Mouse (Mus musculus) midbrain, embryonic 10.5 days (tissue): ENCODE measurements around the gene Kif21a. TPM values are rescaled to one million over a fixed set of nuclear protein-coding genes. Genes with fewer than 3 reads are reported as not detected.

Experiments used
- DNase-seq: peaks from one replicate; pipeline ENCODE4 v3.0.0-alpha.2; 2017; ENCODE audit warnings: low spot score
- H3K27ac ChIP-seq: fragments of 300-500 bp; sonication (generic); replicated peaks from 2 replicates; pipeline ENCODE4 v1.5.1; 2016; ENCODE audit warnings: mild to moderate bottlenecking
- H3K27me3 ChIP-seq: fragments of 300-500 bp; sonication (generic); 2 replicates; pipeline ENCODE4 v1.6.1; 2016; ENCODE audit warnings: low read depth, mild to moderate bottlenecking; ENCODE audit not compliant: poor library complexity, severe bottlenecking
- H3K36me3 ChIP-seq: fragments of 300-500 bp; sonication (generic); 2 replicates; pipeline ENCODE4 v1.6.1; 2016; ENCODE audit warnings: mild to moderate bottlenecking, moderate library complexity
- H3K4me1 ChIP-seq: fragments of 300-500 bp; sonication (generic); 2 replicates; pipeline ENCODE4 v1.6.1; 2016
- H3K4me3 ChIP-seq: fragments of 300-500 bp; sonication (generic); 2 replicates; pipeline ENCODE4 v1.5.1; 2016; ENCODE audit warnings: mild to moderate bottlenecking, moderate library complexity
- H3K9me3 ChIP-seq: fragments of 300-500 bp; sonication (generic); replicated peaks from 2 replicates; pipeline ENCODE4 v1.6.1; 2016; ENCODE audit warnings: mild to moderate bottlenecking
- WGBS: fragments of 180-500 bp; shearing (Covaris S2); methylation state at CpG from one replicate; pipeline ENCODE4 v1.1.7; 2016; 5-methylcytosine and 5-hydroxymethylcytosine counted together
- polyA plus RNA-seq: library from polyadenylated mRNA; unstranded; fragments of >200 nt; fragmentation: Nextera tagmentation; extraction: Ambion mirVana; gene quantifications from 2 replicates; pipeline ENCODE4 v1.2.1, GENCODE M21; 2016

The Kif21a gene
- 42.5 and 50.1 TPM in 2 replicates for polyA plus RNA-seq

- Histone ChIP-seq H3K4me3 (peak within 1 kb of the TSS; percentile 99), H3K9me3 (no peaks in the 10 kb centered on the region), H3K4me1 (peaks cover 73% of the 10 kb centered on the region), H3K27ac (peak within 1 kb of the TSS; percentile 99), H3K27me3 (no peaks in the 10 kb centered on the region), H3K36me3 (peaks cover 15% of the 10 kb centered on the region)
- DNase-seq, result peak; percentile 88
- WGBS, result under 1% methylated on average over 84 of the region's 89 CpGs
Measured at GRCm38 (mm10) chr15:91049496-91050441, at the start of gene Kif21a. Gene Kif21a (minus strand): TSS chr15:91049948.

- Histone ChIP-seq H3K36me3 (no peaks in the 10 kb centered on the region), H3K4me3 (no peak overlapping the region), H3K27ac (no peak overlapping the region), H3K4me1 (peaks cover 18% of the 10 kb centered on the region), H3K27me3 (peaks cover 15% of the 10 kb centered on the region), H3K9me3 (no peaks in the 10 kb centered on the region)
- no peak for DNase-seq
- 87% methylated on average over 6 of the region's 6 CpGs for WGBS
Measured at GRCm38 (mm10) chr15:91096606-91097005, 46.9 kb upstream of the Kif21a start.

GRCm38 (mm10) chr15:91089427-91089826 lies 39.7 kb upstream of the Kif21a start:
- no peak overlapping the region for H3K4me3 ChIP-seq
- no peak overlapping the region for H3K27ac ChIP-seq
- H3K9me3 ChIP-seq, result no peaks in the 10 kb centered on the region
- peaks cover 4% of the 10 kb centered on the region for H3K27me3 ChIP-seq
- no peak for DNase-seq
- H3K36me3 ChIP-seq, result no peaks in the 10 kb centered on the region
- WGBS, result 84% methylated on average over 7 of the region's 7 CpGs
- H3K4me1 ChIP-seq, result peaks cover 19% of the 10 kb centered on the region

DNA sequence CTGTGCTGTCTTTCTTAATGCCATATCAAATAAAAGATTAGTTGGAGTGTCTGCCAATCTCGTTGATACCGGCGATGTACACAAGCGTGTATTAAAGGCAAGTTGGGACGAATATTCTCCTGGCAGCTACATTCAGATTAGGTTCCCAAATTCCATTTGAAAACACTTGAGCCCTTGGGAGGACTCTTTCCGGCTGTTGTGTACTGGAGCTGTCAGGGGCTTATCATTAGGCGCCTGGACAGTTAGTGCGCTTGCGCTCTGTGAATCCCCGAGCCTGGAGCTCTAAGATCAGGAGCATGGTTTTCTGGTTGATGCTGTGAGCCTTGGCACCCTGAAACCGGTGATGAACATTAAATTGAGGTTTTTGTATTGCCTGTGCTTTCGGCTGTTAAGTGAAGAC lies 38.3 kb upstream of the Kif21a start:
- H3K4me3 ChIP-seq, result no peak overlapping the region
- no peaks in the 10 kb centered on the region for H3K36me3 ChIP-seq
- peaks cover 15% of the 10 kb centered on the region for H3K4me1 ChIP-seq
- WGBS, result 92% methylated on average over 12 of the region's 12 CpGs
- DNase-seq, result no peak
- no peak overlapping the region for H3K27ac ChIP-seq
- H3K9me3 ChIP-seq, result no peaks in the 10 kb centered on the region
- no peaks in the 10 kb centered on the region for H3K27me3 ChIP-seq

- DNase-seq, result peak; percentile 71
- 25% methylated on average over 15 of the region's 15 CpGs for WGBS
- peak overlapping the region; percentile 57; the same call in 1 of the 2 replicates for H3K27ac ChIP-seq
Measured at GRCm38 (mm10) chr15:91077457-91078410, 28.0 kb upstream of the Kif21a start.

GRCm38 (mm10) chr15:91072440-91072839 lies 22.7 kb upstream of the Kif21a start:
- whole genome bisulfite sequencing, result 97% methylated on average over 1 of the region's 1 CpGs
- Histone ChIP-seq H3K9me3 (0 out of 2 replicates have a peak, but pooled peaks cover 3% of the 10 kb centered on the region), H3K27me3 (peaks cover 20% of the 10 kb centered on the region; the same call in 1 of the 2 replicates), H3K4me1 (peaks cover 15% of the 10 kb centered on the region), H3K4me3 (no peak overlapping the region), H3K27ac (no peak overlapping the region), H3K36me3 (no peaks in the 10 kb centered on the region)
- no peak for DNase-seq

More at GRCm38 (mm10) chr15:91077457-91078410, 28.0 kb upstream of the Kif21a start:
- H3K27me3 ChIP-seq, result peaks cover 20% of the 10 kb centered on the region; the same call in 1 of the 2 replicates
- H3K36me3 ChIP-seq, result no peaks in the 10 kb centered on the region
- H3K4me1 ChIP-seq, result peaks cover 28% of the 10 kb centered on the region
- 0 out of 2 replicates have a peak, but pooled peaks cover 3% of the 10 kb centered on the region for H3K9me3 ChIP-seq
- no peak overlapping the region for H3K4me3 ChIP-seq

DNA sequence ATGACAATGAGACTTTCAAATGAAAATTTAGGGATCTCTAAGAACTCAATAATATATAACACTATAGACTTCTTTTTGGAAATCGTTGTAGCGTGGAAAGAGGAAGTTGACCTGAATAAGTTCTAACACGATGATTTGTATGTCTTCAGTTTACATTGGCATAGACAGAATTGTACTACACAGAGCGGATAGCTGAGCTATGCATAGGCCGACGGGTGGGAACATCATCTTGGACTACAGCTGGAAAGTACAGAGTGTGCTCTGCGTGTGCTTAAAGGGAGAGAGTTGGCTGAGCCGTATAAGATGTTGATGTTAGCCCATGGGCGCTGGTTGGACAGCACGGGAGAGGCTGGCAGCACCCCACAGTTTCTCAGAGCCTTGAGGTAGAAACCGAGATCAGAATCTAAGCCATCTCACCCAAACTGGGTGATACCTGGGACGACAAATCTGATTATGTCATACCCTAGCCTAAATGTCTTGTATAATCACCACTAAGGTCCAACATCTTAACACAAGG lies 14.6 kb upstream of the Kif21a start:
- no peaks in the 10 kb centered on the region for H3K36me3 ChIP-seq
- H3K27me3 ChIP-seq, result no peaks in the 10 kb centered on the region
- peaks cover 15% of the 10 kb centered on the region for H3K4me1 ChIP-seq
- H3K4me3 ChIP-seq, result no peak overlapping the region
- H3K9me3 ChIP-seq, result peaks cover 6% of the 10 kb centered on the region; the same call in 1 of the 2 replicates
- DNase-seq, result no peak
- 93% methylated on average over 12 of the region's 12 CpGs for WGBS
- H3K27ac ChIP-seq, result peak overlapping the region; percentile 42

- DNase-seq, result no peak
- WGBS, result 61% methylated on average over 7 of the region's 7 CpGs
- Histone ChIP-seq H3K36me3 (no peaks in the 10 kb centered on the region), H3K9me3 (peaks cover 6% of the 10 kb centered on the region; the same call in 1 of the 2 replicates), H3K4me3 (no peak overlapping the region), H3K4me1 (peaks cover 17% of the 10 kb centered on the region), H3K27ac (peak overlapping the region; percentile 63), H3K27me3 (no peaks in the 10 kb centered on the region)
Measured at GRCm38 (mm10) chr15:91063845-91064244, 14.1 kb upstream of the Kif21a start.

DNA sequence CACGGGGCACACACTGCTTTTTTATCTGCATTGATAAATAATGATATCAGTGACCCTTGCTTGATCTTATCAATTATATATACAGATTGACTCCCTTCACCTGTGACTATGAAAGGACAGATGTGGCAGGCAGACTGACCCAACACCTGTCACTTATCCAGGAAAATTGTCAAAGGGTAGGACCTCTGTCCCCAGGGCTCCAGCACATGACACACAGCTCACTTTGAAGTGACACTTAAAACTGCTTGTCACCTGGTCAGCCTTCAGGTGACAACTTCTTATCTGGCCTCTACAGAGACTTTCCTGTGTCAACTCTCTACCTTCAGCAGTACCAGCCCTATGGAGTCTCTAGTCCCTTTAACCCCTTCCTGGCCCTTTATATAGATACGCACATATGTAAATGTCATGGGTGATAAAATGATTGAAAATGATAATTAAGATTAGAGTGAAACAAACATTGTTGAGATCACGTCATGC lies 7.2 kb upstream of the Kif21a start:
- H3K4me3 ChIP-seq, result no peak overlapping the region
- H3K4me1 ChIP-seq, result peaks cover 69% of the 10 kb centered on the region
- H3K9me3 ChIP-seq, result peaks cover 6% of the 10 kb centered on the region; the same call in 1 of the 2 replicates
- H3K27ac ChIP-seq, result peak overlapping the region; percentile 88
- no peaks in the 10 kb centered on the region for H3K27me3 ChIP-seq
- WGBS, result 70% methylated on average over 3 of the region's 3 CpGs
- DNase-seq, result no peak
- H3K36me3 ChIP-seq, result no peaks in the 10 kb centered on the region

DNA sequence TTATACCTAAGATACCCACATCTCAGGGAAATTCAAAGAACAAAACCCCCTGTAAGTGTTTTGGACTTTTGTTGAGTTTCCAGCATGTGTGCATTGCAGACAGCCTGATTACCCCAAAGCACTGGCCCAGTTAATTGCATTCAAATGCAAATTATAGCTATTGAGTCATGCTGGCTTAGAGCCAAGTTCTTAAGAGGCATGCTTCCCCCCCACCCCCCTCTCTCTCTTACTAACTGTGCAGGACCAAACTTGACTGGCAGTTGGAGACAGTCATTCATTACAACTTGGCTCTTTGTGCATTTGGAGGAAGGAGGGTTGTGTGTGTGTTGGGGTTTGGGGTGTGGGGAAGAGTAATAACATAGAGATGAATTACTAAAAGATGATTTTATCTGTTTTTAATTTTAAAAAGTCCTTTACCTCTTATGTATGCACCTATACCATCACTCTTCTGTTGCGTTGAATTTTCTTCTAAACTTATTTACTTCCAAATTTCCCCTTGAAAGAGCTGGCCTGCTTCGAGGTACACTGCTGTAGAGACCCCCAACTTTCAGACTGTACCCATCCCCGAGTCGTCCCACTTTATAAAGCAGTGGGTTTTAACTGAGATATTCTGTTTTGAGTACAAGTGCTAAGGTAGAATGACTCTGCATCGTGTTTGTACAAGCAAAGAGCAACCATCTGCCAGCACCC lies 6.6 kb upstream of the Kif21a start:
- no peak overlapping the region for H3K4me3 ChIP-seq
- H3K9me3 ChIP-seq, result peaks cover 6% of the 10 kb centered on the region; the same call in 1 of the 2 replicates
- H3K27ac ChIP-seq, result peak overlapping the region; percentile 88
- H3K27me3 ChIP-seq, result no peaks in the 10 kb centered on the region
- 54% methylated on average over 5 of the region's 5 CpGs for WGBS
- peaks cover 75% of the 10 kb centered on the region for H3K4me1 ChIP-seq
- DNase-seq, result peak; percentile 60
- H3K36me3 ChIP-seq, result no peaks in the 10 kb centered on the region

DNA sequence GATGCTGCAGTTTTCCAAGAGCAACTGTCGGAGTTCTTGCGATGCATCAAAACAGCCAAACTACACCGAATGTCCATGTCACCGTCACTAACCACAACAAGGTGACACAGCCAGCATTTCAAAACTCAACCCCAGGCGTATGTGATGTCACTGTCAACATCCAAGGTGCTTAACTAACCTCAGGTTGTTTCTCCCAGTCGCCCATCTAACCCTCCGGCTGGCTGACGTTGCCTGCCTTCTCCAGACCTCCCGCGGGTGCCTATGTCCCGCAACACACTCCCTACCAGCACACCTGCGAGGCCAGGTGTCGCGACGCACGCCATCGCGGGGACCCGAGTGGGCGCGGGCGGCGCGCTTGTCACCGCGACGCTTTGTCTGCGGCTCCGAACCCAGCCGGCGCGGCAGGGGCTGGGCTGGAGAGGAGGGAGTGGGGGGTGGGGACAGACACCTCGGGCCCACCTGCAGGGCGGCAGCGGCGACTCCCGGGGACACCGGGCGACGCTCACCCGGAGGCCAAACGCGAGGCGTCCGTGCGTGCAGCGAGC lies 725 bp downstream of the Kif21a start:
- Histone ChIP-seq H3K27me3 (no peaks in the 10 kb centered on the region), H3K27ac (peak overlapping the region; percentile 99), H3K9me3 (no peaks in the 10 kb centered on the region), H3K4me1 (peaks cover 67% of the 10 kb centered on the region), H3K4me3 (peak overlapping the region; percentile 99), H3K36me3 (peaks cover 22% of the 10 kb centered on the region)
- under 1% methylated on average over 47 of the region's 47 CpGs for WGBS
- no peak for DNase-seq
